Mouse (Mus musculus) midbrain, postnatal 0 days (tissue): ENCODE measurements at regions not wholly inside any gene's neighbourhood (a gene's known extent, or its start where the extent isn't known, plus 50 kb on each side); places are given as distances from the start of the nearest gene placed in this dataset.

Experiments
- ATAC-seq: fragments of 200-750 bp; cut with Nextera tagmentation; 2 replicates; pipeline ENCODE4 v1.8.0; 2017; ENCODE audit warnings: moderate number of reproducible peaks, mild to moderate bottlenecking, moderate TSS enrichment, moderate library complexity; ENCODE audit not compliant: low FRiP score
- DNase-seq: peaks from one replicate; pipeline ENCODE4 v3.0.0-alpha.2; 2015; ENCODE audit warnings: low spot score
- H3K27ac ChIP-seq: fragments of 300-500 bp; sonication (generic); 2 replicates; pipeline ENCODE4 v1.5.1; 2014; ENCODE audit warnings: low read depth, mild to moderate bottlenecking, low read length, mixed read lengths
- H3K27me3 ChIP-seq: fragments of 300-500 bp; sonication (generic); 2 replicates; pipeline ENCODE4 v1.6.1; 2014; ENCODE audit warnings: low read length, control low read depth, mixed read lengths; ENCODE audit not compliant: insufficient read depth
- H3K36me3 ChIP-seq: fragments of 300-500 bp; sonication (generic); 2 replicates; pipeline ENCODE4 v1.6.1; 2014; ENCODE audit warnings: low read length, control low read depth, mixed read lengths; ENCODE audit not compliant: insufficient read depth
- H3K4me1 ChIP-seq: fragments of 300-500 bp; sonication (generic); 2 replicates; pipeline ENCODE4 v1.6.1; 2014; ENCODE audit warnings: mild to moderate bottlenecking, control low read depth, antibody characterized with exemption, low read length, mixed read lengths; ENCODE audit not compliant: insufficient read depth
- H3K4me2 ChIP-seq: fragments of 300-500 bp; sonication (generic); 2 replicates; pipeline ENCODE4 v1.6.1; 2014; ENCODE audit warnings: low read depth, mild to moderate bottlenecking, low read length, mixed read lengths; ENCODE audit not compliant: poor library complexity, severe bottlenecking
- H3K4me3 ChIP-seq: fragments of 300-500 bp; sonication (generic); 2 replicates; pipeline ENCODE4 v1.5.1; 2014; ENCODE audit warnings: low read depth, mild to moderate bottlenecking, low read length, moderate library complexity
- H3K9ac ChIP-seq: fragments of 300-500 bp; sonication (generic); replicated peaks from 2 replicates; pipeline ENCODE4 v1.6.1; 2014; ENCODE audit warnings: mild to moderate bottlenecking, low read length, moderate library complexity, mixed read lengths; ENCODE audit not compliant: poor library complexity, severe bottlenecking
- H3K9me3 ChIP-seq: fragments of 300-500 bp; sonication (generic); 2 replicates; pipeline ENCODE4 v1.6.1; 2016; ENCODE audit warnings: low read length, control low read depth
- CTCF ChIP-seq: IDR thresholded peaks from 2 replicates; pipeline ENCODE4 v1.5.1; 2016; ENCODE audit warnings: antibody characterized with exemption, mild to moderate bottlenecking
- WGBS: fragments of 180-500 bp; shearing (Covaris S2); extraction: QIAGEN DNeasy Blood & Tissue Kit; methylation state at CpG from one replicate; pipeline ENCODE4 v1.1.7; 2014; 5-methylcytosine and 5-hydroxymethylcytosine counted together

GRCm38 (mm10) chr9:83326437-83327086 lies 114.4 kb downstream of the Lca5 start:
- no peak overlapping the region for H3K9ac ChIP-seq
- no peak for ATAC-seq
- H3K4me1 ChIP-seq, result peaks cover 7% of the 10 kb centered on the region; the same call in 1 of the 2 replicates
- H3K9me3 ChIP-seq, result no peaks in the 10 kb centered on the region
- no peaks in the 10 kb centered on the region for H3K36me3 ChIP-seq
- no peaks in the 10 kb centered on the region for H3K27me3 ChIP-seq
- no peak for TF ChIP-seq CTCF
- H3K27ac ChIP-seq, result peak overlapping the region; percentile 70
- peak; percentile 66 for DNase-seq
- peak overlapping the region; percentile 4; the same call in 1 of the 2 replicates for H3K4me2 ChIP-seq
- WGBS, result 12% methylated on average over 7 of the region's 7 CpGs
- no peak overlapping the region for H3K4me3 ChIP-seq

- no peak overlapping the region for H3K4me2 ChIP-seq
- no peak overlapping the region for H3K9ac ChIP-seq
- WGBS, result 11% methylated on average over 6 of the region's 6 CpGs
- ATAC-seq (peak; percentile 87), DNase-seq (peak; percentile 70)
- H3K27ac ChIP-seq, result peak overlapping the region; percentile 70
- no peaks in the 10 kb centered on the region for H3K27me3 ChIP-seq
- no peaks in the 10 kb centered on the region for H3K36me3 ChIP-seq
- H3K9me3 ChIP-seq, result no peaks in the 10 kb centered on the region
- H3K4me3 ChIP-seq, result no peak overlapping the region
- peaks cover 7% of the 10 kb centered on the region; the same call in 1 of the 2 replicates for H3K4me1 ChIP-seq
- no peak; the same call in 1 of the 2 replicates for TF ChIP-seq CTCF
Observed at GRCm38 (mm10) chr9:83325910-83326309, 115.0 kb downstream of the Lca5 start.

- Histone ChIP-seq H3K36me3 (no peaks in the 10 kb centered on the region), H3K4me1 (peaks cover 7% of the 10 kb centered on the region; the same call in 1 of the 2 replicates), H3K4me2 (no peak overlapping the region), H3K27ac (no peak overlapping the region), H3K4me3 (no peak overlapping the region), H3K27me3 (no peaks in the 10 kb centered on the region), H3K9ac (no peak overlapping the region), H3K9me3 (no peaks in the 10 kb centered on the region)
- 82% methylated on average over 3 of the region's 3 CpGs for WGBS
- no peak for TF ChIP-seq CTCF
- DNase-seq (no peak), ATAC-seq (no peak)
Observed at GRCm38 (mm10) chr9:83324336-83324735, 116.6 kb downstream of the Lca5 start.

- DNase-seq (no peak), ATAC-seq (no peak)
- H3K4me2 ChIP-seq, result no peak overlapping the region
- no peak overlapping the region for H3K27ac ChIP-seq
- no peaks in the 10 kb centered on the region for H3K27me3 ChIP-seq
- no peaks in the 10 kb centered on the region for H3K9me3 ChIP-seq
- 73% methylated on average over 8 of the region's 8 CpGs for WGBS
- no peaks in the 10 kb centered on the region for H3K36me3 ChIP-seq
- no peak overlapping the region for H3K9ac ChIP-seq
- peaks cover 7% of the 10 kb centered on the region; the same call in 1 of the 2 replicates for H3K4me1 ChIP-seq
- no peak overlapping the region for H3K4me3 ChIP-seq
- no peak for TF ChIP-seq CTCF
Observed at GRCm38 (mm10) chr9:83322991-83323583, 117.8 kb downstream of the Lca5 start.

GRCm38 (mm10) chr9:83321793-83322192 lies 119.1 kb downstream of the Lca5 start:
- no peak for TF ChIP-seq CTCF
- H3K9ac ChIP-seq, result no peak overlapping the region
- H3K36me3 ChIP-seq, result no peaks in the 10 kb centered on the region
- peaks cover 7% of the 10 kb centered on the region for H3K4me1 ChIP-seq
- ATAC-seq, result no peak
- H3K9me3 ChIP-seq, result no peaks in the 10 kb centered on the region
- no peaks in the 10 kb centered on the region for H3K27me3 ChIP-seq
- H3K27ac ChIP-seq, result no peak overlapping the region
- DNase-seq, result no peak
- H3K4me2 ChIP-seq, result no peak overlapping the region
- H3K4me3 ChIP-seq, result no peak overlapping the region

- H3K4me2 ChIP-seq, result no peak overlapping the region
- H3K27ac ChIP-seq, result no peak overlapping the region
- no peak for DNase-seq
- no peak overlapping the region for H3K4me3 ChIP-seq
- ATAC-seq, result no peak
- H3K4me1 ChIP-seq, result peaks cover 5% of the 10 kb centered on the region; the same call in 1 of the 2 replicates
- no peaks in the 10 kb centered on the region for H3K9me3 ChIP-seq
- WGBS, result 56% methylated on average over 4 of the region's 4 CpGs
- no peak for TF ChIP-seq CTCF
- no peaks in the 10 kb centered on the region for H3K36me3 ChIP-seq
- no peak overlapping the region for H3K9ac ChIP-seq
- H3K27me3 ChIP-seq, result no peaks in the 10 kb centered on the region
Observed at GRCm38 (mm10) chr9:83320834-83321233, 120.1 kb downstream of the Lca5 start.
